Mouse (Mus musculus): ENCODE measurements around the gene Aars. TPM values are rescaled to one million over a fixed set of nuclear protein-coding genes. Genes with fewer than 3 reads are reported as not detected.
"Not testable (repeated sequence)": the region's sequence is repeated elsewhere in the genome, so short reads cannot be mapped to it uniquely, and the experiment has no call there.

The Aars gene
- 43.2 and 52.0 TPM in 2 replicates for polyA plus RNA-seq (2014; fragmentation: Nextera tagmentation; extraction: Ambion mirVana)

- Histone ChIP-seq H3K4me3 (ENCODE audit: low read depth, low read length) (peak within 1 kb of the TSS; percentile 83), H3K9ac (replicated peaks; ENCODE audit: low read depth, low read length) (peak within 1 kb of the TSS; percentile 73), H3K4me2 (replicated peaks; ENCODE audit: low read depth, low read length) (peak within 1 kb of the TSS; percentile 66), H3K9me3 (ENCODE audit: control insufficient read depth, low read depth, low read length) (no peaks in the 10 kb centered on the region), H3K36me3 (ENCODE audit: control insufficient read depth, insufficient read depth, low read length) (peaks cover 8% of the 10 kb centered on the region; the same call in 1 of the 2 replicates), H3K4me1 (ENCODE audit: control insufficient read depth, insufficient read depth, low read length) (peaks cover 6% of the 10 kb centered on the region; the same call in 1 of the 2 replicates), H3K27me3 (ENCODE audit: control insufficient read depth, insufficient read depth, low read length) (no peaks in the 10 kb centered on the region), H3K27ac (ENCODE audit: low read length) (peak within 1 kb of the TSS; percentile 71)
- ATAC-seq (ENCODE audit: insufficient number of reproducible peaks, insufficient read depth, low FRiP score, low read depth): no peak
- WGBS: 95% methylated on average over 7 of the region's 7 CpGs
These were observed at the start of gene Aars for GRCm38 (mm10) chr8:111032916-111033315. Gene Aars, plus strand, starts transcription at chr8:111033144.

GRCm38 (mm10) chr8:110987805-110988744 is 44.9 kb upstream of the Aars start:
- Histone ChIP-seq H3K36me3 (ENCODE audit: control insufficient read depth, insufficient read depth, low read length) (peaks cover 75% of the 10 kb centered on the region), H3K9ac (replicated peaks; ENCODE audit: low read depth, low read length) (no peak overlapping the region), H3K4me2 (replicated peaks; ENCODE audit: low read depth, low read length) (no peak overlapping the region), H3K27ac (ENCODE audit: low read length) (no peak overlapping the region), H3K4me3 (ENCODE audit: low read depth, low read length) (no peak overlapping the region), H3K9me3 (ENCODE audit: control insufficient read depth, low read depth, low read length) (no peaks in the 10 kb centered on the region), H3K4me1 (ENCODE audit: control insufficient read depth, insufficient read depth, low read length) (no peaks in the 10 kb centered on the region), H3K27me3 (ENCODE audit: control insufficient read depth, insufficient read depth, low read length) (no peaks in the 10 kb centered on the region)
- 83% methylated on average over 8 of the region's 8 CpGs for WGBS
- ATAC-seq (ENCODE audit: insufficient number of reproducible peaks, insufficient read depth, low FRiP score, low read depth): no peak

- H3K4me3 ChIP-seq (ENCODE audit: low read depth, low read length): no peak overlapping the region
- ATAC-seq (ENCODE audit: insufficient number of reproducible peaks, insufficient read depth, low FRiP score, low read depth): no peak
These were observed 42.9 kb upstream of the Aars start for GRCm38 (mm10) chr8:110990017-110990416.

GRCm38 (mm10) chr8:110996641-110997430 is 36.1 kb upstream of the Aars start:
- peak overlapping the region; percentile 90 for H3K4me3 ChIP-seq (ENCODE audit: low read depth, low read length)
- no peak for ATAC-seq (ENCODE audit: insufficient number of reproducible peaks, insufficient read depth, low FRiP score, low read depth)
- peak overlapping the region; percentile 75 for H3K9ac ChIP-seq (replicated peaks; ENCODE audit: low read depth, low read length)
- WGBS: 33% methylated on average over 16 of the region's 16 CpGs
- peak overlapping the region; percentile 78; the same call in 1 of the 2 replicates for H3K27ac ChIP-seq (ENCODE audit: low read length)
- 0 out of 2 replicates have a peak, but pooled peaks cover 4% of the 10 kb centered on the region for H3K4me1 ChIP-seq (ENCODE audit: control insufficient read depth, insufficient read depth, low read length)
- no peaks in the 10 kb centered on the region for H3K9me3 ChIP-seq (ENCODE audit: control insufficient read depth, low read depth, low read length)
- H3K27me3 ChIP-seq (ENCODE audit: control insufficient read depth, insufficient read depth, low read length): no peaks in the 10 kb centered on the region
- peak overlapping the region; percentile 78 for H3K4me2 ChIP-seq (replicated peaks; ENCODE audit: low read depth, low read length)
- peaks cover 13% of the 10 kb centered on the region for H3K36me3 ChIP-seq (ENCODE audit: control insufficient read depth, insufficient read depth, low read length)

More at GRCm38 (mm10) chr8:110990017-110990416, 42.9 kb upstream of the Aars start:
- 93% methylated on average over 9 of the region's 9 CpGs for WGBS
- H3K36me3 ChIP-seq (ENCODE audit: control insufficient read depth, insufficient read depth, low read length): peaks cover 64% of the 10 kb centered on the region
- H3K27ac ChIP-seq (ENCODE audit: low read length): no peak overlapping the region
- H3K4me2 ChIP-seq (replicated peaks; ENCODE audit: low read depth, low read length): no peak overlapping the region
- H3K4me1 ChIP-seq (ENCODE audit: control insufficient read depth, insufficient read depth, low read length): no peaks in the 10 kb centered on the region
- H3K9ac ChIP-seq (replicated peaks; ENCODE audit: low read depth, low read length): no peak overlapping the region
- no peaks in the 10 kb centered on the region for H3K27me3 ChIP-seq (ENCODE audit: control insufficient read depth, insufficient read depth, low read length)
- H3K9me3 ChIP-seq (ENCODE audit: control insufficient read depth, low read depth, low read length): no peaks in the 10 kb centered on the region

GRCm38 (mm10) chr8:110997547-110998531 is 35.1 kb upstream of the Aars start, which contains the start of gene Ddx19a:
Gene Ddx19a, minus strand, starts transcription at chr8:110997800.
- Histone ChIP-seq H3K36me3 (ENCODE audit: control insufficient read depth, insufficient read depth, low read length) (peaks cover 3% of the 10 kb centered on the region), H3K4me3 (ENCODE audit: low read depth, low read length) (peak within 1 kb of the TSS; percentile 90), H3K4me1 (ENCODE audit: control insufficient read depth, insufficient read depth, low read length) (0 out of 2 replicates have a peak, but pooled peaks cover 4% of the 10 kb centered on the region), H3K27me3 (ENCODE audit: control insufficient read depth, insufficient read depth, low read length) (no peaks in the 10 kb centered on the region), H3K9me3 (ENCODE audit: control insufficient read depth, low read depth, low read length) (no peaks in the 10 kb centered on the region), H3K27ac (ENCODE audit: low read length) (peak within 1 kb of the TSS; percentile 78), H3K9ac (replicated peaks; ENCODE audit: low read depth, low read length) (peak within 1 kb of the TSS; percentile 75), H3K4me2 (replicated peaks; ENCODE audit: low read depth, low read length) (peak within 1 kb of the TSS; percentile 78)
- 3% methylated on average over 58 of the region's 58 CpGs for WGBS
- peak; percentile 91 for ATAC-seq (ENCODE audit: insufficient number of reproducible peaks, insufficient read depth, low FRiP score, low read depth)

- not testable (repeated sequence) for ATAC-seq (ENCODE audit: insufficient number of reproducible peaks, insufficient read depth, low FRiP score, low read depth); H3K4me1 ChIP-seq (ENCODE audit: control insufficient read depth, insufficient read depth, low read length); H3K9me3 ChIP-seq (ENCODE audit: control insufficient read depth, low read depth, low read length); H3K27ac ChIP-seq (ENCODE audit: low read length); H3K27me3 ChIP-seq (ENCODE audit: control insufficient read depth, insufficient read depth, low read length); H3K4me2 ChIP-seq (replicated peaks; ENCODE audit: low read depth, low read length); H3K9ac ChIP-seq (replicated peaks; ENCODE audit: low read depth, low read length); H3K4me3 ChIP-seq (ENCODE audit: low read depth, low read length)
- peaks cover 12% of the 10 kb centered on the region; the same call in 1 of the 2 replicates for H3K36me3 ChIP-seq (ENCODE audit: control insufficient read depth, insufficient read depth, low read length)
- WGBS: 91% methylated on average over 8 of the region's 10 CpGs
These were observed 22.5 kb upstream of the Aars start for GRCm38 (mm10) chr8:111010230-111010991.

GRCm38 (mm10) chr8:111026609-111027008 is 6.3 kb upstream of the Aars start:
- not testable (repeated sequence) for H3K4me3 ChIP-seq (ENCODE audit: low read depth, low read length); H3K9ac ChIP-seq (replicated peaks; ENCODE audit: low read depth, low read length); H3K4me1 ChIP-seq (ENCODE audit: control insufficient read depth, insufficient read depth, low read length); H3K9me3 ChIP-seq (ENCODE audit: control insufficient read depth, low read depth, low read length); H3K4me2 ChIP-seq (replicated peaks; ENCODE audit: low read depth, low read length); H3K27ac ChIP-seq (ENCODE audit: low read length); H3K36me3 ChIP-seq (ENCODE audit: control insufficient read depth, insufficient read depth, low read length); H3K27me3 ChIP-seq (ENCODE audit: control insufficient read depth, insufficient read depth, low read length); ATAC-seq (ENCODE audit: insufficient number of reproducible peaks, insufficient read depth, low FRiP score, low read depth)
- 90% methylated on average over 1 of the region's 2 CpGs for WGBS
